Mouse (Mus musculus) granulocyte monocyte progenitor cell, adult 5-6 weeks (primary cell): ENCODE measurements around the gene Pard6b. TPM values are rescaled to one million over a fixed set of nuclear protein-coding genes. Genes with fewer than 3 reads are reported as not detected.

ENCODE experiments used
- ATAC-seq: replicated peaks from 2 replicates; pipeline ENCODE4 v1.8.0; 2016; ENCODE audit warnings: mild to moderate bottlenecking, moderate TSS enrichment, inconsistent platforms; ENCODE audit not compliant: poor library complexity, severe bottlenecking
- total RNA-seq, 2 experiments: library from RNA; stranded (forward) in 1 of 2; stranded (reverse) in 1 of 2; fragments of 200-712, 200-1000 nt in 1 of 2; fragments of >200 nt in 1 of 2; fragmentation: Nextera tagmentation in 1 of 2; gene quantifications; 2 replicates each; pipeline ENCODE4 v1.2.3; 2014 to 2017

Gene Pard6b
- total RNA-seq, 2 experiments from 2014 or later: 0.21 TPM; not detected in 1

DNA sequence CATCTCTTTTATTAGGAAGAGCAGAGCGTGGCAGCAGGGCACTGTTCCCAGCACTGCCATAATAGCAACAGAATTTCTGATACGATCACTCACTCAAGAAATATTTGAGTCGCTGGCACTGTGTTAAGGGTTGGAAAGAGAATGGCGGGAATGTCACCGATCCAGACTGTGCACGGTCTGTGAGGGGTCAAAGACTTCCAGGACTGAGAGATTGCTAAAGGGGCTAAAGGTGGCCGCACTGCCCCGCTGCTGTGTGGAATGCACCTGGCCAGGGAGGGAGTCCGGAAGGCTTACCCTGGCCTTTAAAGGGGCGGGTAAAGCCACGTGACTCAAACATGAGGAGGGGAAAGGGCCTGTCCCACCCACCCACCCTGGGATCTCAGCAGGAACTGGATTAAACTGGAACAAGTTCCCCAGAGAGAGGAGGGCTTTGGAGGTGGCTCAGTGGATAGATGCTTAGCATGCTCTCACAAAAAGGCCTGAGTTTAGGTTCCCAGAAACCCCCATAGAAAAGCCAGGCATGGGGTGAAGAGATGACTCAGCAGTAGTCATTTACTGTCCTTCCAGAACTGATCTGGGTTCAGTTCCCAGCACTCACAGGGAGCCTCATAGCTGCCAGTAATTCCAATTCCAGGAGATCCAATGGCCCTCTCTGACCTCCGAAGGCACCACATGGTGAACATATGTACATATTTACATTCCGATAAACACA is 22.2 kb upstream of the Pard6b start:
- no peak for ATAC-seq

DNA sequence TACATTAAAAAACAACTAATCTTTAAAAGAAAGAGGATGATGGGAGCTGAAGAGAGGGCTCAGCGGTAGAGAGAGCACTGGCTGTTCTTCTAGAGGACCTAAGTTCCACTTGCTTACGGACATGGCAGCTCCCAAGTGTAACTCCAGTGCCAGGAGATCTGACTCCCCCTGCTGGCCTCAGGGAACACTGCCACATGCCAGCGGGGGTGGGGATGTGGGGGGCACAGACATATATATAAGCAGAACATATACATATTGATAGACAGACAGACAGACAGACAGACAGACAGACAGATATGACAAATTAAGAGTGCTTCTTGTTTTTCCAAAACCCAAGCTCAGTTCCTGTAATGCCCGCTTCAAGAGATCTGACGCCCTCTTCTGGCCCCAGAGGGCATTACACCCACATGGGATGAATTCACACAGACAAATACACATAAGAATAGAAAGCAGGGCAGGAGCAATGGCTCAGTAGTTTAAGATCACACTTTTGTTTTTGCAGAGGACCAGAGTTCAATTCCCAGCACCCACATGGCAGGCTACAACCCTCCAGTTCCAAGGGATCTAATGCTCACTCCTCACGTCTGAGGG is 21.5 kb upstream of the Pard6b start:
- ATAC-seq: no peak

DNA sequence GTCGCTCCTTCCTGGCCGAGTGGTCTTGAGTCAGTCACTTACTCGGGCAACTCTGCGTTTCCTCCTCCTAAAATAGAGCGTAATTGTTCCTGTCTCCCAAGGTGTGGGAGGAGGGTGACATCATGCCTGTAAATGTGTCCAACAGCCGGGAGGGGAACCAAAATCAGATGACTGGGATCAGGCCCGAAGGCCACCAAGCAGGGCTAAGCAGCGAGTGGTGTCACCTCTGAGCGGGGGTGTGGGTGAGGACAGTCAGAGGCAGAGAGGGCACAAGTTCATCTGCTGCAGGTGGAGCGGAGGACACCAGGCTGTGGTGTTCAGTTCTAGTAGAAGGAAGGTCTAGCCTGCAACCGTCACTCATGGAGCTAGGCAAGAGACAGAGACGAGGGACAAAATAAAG is 17.1 kb upstream of the Pard6b start:
- no peak for ATAC-seq

DNA sequence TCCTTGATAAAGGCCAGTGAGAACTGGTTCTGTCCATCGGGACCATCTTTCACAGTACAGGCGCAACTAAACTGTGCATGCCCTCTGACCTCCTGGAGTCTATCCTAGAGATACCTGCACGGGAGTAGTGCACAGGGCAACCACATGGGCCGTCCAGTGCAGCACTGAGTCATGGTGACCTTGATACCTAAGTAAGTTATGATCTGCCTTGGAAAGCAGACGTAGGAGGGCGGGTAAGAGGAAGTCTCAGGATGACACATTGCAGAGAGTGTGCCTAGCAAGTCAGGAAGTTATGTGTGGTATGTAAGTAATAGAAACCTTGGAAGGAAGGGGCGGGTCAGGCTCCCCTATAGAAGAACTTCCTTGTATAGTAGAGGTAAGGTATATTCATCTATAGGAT is 15.3 kb upstream of the Pard6b start:
- peak; percentile 84 for ATAC-seq

DNA sequence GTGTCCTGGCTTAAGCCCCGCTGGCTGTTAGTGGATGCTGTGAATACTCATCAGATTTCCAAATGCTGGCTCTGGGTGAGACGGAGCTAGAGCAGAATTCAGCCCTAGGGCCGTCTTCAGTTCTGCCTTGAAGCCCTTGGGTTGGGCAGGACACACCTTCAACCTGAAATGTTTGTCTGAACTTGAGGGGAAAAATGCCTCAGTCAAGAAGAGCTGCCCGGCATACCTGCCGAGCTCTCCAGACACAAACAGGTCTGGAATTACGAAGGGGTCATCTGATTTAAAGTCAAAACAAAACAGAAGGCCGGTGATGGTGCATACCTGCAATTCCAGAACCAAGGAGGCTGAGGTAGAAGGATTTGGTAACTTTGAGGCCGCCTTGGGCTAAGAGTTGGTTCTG is 14.0 kb upstream of the Pard6b start:
- no peak for ATAC-seq

DNA sequence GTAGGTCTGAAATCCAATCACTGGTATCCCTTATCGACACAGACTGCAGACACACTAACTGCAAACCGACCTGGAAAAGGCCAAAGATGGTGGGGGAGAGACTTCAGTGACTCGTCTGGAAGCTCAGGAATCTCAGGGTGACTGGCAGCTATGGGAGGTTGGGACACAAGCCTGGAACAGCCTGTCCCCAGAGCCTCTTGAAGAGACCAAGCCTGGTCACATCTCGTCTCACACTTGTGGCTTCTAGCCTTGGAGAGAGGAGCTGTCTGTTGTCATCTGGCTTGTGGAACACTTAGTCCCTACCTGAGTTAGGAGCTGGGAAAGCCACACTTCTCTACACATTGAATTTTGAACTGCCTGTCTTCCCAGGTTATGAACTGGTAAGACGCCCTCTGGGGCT is 10.4 kb upstream of the Pard6b start:
- ATAC-seq: no peak

DNA sequence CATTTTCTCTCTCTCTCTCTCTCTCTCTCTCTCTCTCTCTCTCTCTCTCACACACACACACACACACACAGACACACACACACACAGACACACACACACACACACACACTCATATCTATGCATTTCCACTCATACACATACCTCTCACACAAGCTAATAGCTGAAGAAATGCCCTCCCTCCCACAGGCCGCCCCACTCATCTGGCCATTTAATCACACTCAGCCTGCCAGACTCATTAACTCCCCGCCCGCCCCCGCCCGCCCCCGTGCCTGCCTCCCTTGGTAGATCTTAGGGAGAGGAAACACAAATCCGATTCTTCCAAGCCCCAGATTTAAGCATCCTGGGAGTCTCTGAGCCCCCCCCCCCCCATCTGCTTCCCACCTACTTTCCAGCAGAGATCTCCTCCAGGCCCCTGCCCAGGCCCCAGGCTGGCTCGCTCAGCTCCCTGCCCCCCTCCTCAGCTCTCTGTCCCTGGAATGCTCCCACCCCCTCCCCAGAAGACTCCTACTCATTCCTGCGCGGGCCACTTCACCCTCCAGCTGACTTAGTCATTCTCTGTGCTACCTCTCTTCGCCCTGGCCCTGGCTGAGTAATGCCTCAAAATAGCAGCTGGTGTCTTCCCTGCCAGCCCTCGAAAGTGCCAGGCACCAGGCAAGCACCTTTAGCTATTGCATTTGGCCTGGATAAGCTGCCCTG is 8.2 kb upstream of the Pard6b start:
- no peak for ATAC-seq

DNA sequence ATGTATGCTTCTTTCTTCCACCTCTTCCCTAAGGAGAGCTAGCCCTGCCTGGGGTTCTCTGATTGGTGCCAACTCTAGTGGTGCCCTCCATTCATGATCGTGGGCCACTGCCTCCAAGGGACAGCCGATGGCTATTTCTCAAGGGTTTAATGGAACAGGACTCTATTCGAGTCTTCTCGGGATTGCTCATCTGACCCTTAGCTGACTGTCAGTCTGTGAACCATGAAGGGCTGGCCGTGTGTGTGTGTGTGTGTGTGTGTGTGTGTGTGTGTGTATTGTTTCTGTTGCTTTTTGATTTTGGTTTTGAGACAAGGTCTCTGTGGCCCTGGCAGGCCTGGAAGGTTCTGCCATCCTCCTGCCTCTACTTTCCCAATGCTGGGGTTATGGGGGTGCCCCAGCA is 7.1 kb upstream of the Pard6b start:
- ATAC-seq: no peak

DNA sequence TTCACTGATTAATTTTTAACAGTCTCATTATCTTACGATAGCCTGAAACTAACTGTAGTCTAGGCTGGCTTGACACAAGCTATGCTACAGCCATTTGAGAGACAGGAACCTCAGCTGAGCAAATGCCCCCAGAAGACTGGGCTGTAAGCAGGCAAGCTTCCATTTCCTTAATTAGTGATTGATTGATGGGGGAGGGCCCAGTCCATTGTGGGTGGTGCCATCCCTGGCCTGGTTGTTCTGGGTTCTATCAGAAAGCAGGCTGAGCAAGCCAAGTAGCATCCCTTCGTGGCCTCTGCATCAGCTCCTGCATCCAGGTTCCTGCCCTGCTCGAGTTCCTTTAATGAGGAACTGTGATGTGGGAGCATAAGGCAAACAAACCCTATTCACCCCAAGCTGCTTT is 6.3 kb upstream of the Pard6b start:
- no peak for ATAC-seq

DNA sequence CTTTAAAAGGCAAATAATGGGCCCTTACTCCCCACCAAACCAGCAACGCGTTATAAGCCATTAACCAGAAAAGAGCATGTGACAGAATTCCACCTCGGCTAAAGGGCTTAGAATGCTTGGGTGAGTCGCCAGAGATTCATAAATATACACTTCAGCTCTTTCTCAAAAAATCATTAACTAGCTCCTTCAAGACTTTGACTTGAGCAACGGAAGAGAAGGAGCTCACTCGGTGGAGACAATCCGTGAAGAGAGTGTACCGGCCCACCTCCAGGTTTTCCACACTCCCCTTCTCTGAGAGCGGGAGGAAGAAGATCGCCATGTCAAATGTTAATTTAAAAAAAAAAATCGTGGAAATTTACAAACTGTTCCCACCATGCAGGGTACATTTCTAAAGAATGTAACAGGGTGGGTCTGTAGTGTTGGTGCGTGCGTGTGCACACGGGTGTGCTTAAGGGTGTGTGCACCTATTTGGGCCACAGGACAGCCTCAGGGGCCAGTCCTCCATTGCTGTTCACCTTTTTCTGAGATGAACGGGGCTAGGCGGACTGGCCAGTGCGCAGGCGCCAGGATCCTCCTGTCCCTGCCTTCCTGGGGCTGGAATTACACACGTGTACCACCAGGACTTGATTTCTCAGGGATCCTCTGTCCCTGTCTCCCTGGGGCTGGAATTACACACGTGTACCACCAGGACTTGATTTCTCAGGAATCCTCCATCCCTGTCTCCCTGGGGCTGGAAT is 3.8 kb upstream of the Pard6b start:
- no peak for ATAC-seq

DNA sequence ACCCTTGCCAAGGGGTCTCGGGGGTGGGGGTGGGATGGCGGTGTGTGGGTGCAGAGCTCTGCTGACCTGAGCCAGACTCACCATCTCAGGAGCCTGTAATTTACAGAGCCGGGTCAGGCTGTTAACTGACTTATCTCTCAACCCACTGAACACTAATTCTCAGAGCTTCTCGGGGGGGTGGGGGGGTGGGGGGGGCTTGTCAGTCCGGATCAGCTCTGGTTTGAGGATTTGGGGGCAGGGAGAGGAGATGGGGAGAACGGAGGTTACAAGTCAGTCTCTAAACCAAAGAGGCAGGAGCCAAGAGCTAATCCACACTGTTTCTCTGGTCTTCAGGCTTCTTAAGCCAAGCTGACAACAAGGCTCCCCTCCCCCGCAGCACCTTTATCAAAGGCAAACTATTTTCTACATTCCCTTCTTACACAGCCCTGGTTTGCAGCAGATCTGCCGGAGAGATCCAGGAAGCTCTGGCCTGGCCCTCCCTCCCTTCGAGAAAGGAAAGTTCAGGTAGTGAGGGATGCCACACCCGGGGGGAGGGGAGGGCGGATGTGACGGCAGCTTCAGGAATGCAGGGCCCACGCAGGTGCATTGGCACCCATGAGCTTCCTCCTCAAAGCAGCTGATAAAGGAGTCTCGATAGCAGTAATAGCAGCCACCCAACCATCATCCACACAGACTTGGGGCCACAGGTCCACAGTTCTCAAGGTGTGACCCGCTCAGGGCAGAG is 2.5 kb upstream of the Pard6b start:
- ATAC-seq: no peak

DNA sequence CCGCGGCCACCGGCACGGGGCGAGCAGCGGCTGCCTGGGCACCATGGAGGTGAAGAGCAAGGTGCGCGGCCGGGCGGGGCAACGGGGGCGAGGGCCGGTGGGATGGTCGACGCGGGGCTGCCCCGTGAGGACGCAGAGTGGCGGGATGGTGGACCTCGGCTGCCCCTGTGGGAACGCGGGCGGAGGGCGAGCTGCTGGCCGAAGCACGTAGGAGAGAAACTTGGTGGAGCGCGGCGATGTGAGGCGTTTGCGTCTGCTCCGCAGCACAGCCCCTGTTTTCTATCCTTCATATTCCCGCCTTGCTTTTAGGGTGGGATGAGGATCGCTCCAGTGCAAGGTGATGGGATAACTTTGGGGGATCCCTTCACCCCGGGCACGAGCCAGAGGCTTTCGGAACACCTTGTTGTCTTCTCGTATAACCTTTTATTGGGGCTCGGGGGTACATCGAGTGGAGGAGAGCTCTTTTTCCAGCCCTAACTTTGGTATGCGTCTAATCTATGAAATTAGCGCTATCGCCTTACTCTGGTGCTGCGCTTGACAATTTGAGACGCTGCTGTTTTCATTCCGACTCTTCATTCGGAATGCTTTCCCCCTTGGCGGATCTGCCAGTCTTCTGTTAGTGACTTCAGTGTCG is 612 bp downstream of the Pard6b start:
- no peak for ATAC-seq

DNA sequence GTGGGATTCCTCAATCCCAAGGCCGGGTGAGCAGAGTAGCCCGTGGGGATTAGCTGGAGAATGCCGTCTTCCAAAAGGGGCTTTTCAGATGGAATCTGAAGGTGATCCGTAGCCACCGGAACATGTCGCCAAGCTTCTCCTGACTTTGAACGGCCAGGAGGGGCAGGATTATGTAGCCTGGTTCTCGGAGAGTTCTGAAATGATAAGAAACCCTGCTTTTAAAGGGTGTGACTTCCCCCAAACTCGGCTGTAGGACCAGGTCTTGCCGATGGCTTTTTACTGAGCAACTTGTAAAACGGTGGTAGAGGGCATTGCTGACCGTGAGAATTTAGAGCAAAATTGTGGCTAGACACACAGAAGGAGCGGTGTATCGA is 1.1 kb downstream of the Pard6b start:
- ATAC-seq: no peak

DNA sequence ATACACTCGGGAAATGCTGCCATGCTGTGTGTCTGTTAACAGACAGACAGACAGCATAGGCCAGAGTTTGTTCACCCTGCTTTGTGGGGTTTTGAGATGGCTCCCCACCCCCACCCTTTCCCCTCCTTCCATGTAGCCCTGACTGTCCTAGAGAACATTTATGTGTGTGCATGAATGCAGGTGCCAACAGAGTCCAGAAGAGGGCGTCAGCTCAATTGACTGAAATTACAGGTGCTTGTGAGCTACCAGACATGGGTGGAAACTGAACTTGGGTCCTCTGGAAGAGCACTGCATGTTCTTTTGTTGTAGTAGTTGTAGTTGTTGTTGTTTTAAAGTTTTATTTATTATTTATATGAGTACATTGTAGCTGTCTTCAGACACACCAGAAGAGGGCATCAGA is 2.8 kb downstream of the Pard6b start:
- no peak for ATAC-seq

DNA sequence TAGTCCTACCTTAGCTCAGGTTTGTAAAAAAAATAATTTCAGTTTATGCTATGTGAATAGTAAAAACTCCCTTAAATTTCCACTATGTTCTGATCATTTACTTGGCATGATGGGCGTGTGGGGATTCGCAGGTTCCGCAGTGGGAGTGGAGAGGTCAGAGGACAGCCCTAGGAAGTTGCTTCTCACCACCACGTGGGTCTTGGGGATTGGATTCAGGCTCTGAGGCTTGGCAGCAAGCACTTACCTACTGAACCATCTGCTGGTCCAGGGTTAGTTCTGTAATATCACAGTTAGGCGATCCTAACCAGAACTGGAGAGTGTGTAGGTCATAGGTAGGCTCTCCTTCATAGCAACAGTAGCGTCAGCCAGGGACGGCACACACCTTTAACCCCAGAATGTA is 3.4 kb downstream of the Pard6b start:
- ATAC-seq: no peak

DNA sequence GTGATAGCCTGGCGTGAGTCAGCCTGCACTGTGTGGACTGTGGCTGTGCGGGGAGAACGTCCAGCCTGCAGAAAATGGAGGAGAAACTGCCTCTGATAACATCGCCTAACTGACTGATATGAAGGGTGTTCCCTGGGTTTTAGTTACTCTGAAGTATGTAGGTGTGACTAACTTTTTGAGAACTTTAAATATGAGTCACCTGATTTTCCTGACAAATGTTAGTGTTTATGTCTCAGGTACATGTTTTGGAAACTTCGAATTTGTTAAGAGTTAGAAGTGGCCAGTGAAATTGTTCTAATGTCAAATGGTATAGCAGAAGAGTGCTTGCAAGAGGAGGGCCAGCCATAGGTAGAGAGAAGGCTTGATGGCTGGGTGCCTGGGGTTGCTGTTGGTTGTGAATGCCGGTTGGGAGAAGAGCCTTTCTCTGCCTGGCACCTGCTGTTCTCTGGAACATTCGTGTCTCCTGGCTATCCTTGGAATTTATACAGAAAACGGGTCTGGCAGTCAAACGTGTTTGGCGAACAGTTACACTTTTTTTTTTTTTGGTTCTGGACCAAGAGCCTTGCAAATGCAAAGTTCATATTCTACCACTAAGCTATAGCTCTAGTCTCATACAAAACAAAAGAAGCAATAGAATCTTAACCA is 4.9 kb downstream of the Pard6b start:
- no peak for ATAC-seq

DNA sequence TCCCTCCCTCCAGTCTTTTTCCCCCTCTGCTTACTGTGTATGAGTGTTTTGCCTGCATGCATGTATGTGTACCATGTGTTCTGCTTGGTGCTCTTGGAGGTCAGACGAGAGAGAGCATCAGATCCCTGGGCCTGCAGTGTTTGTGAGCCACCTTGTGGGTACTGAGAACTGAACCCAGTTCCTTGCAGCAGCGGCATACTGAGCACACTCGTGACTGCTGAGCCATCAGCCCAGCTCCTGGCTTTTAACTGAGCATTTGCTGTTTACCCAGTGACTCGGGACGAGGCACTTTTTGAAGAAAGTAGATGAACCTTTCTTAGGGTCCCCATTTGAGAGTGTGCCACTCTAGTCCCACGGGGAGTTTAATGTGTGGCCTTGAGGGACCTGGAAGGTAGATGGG is 5.5 kb downstream of the Pard6b start:
- ATAC-seq: no peak

DNA sequence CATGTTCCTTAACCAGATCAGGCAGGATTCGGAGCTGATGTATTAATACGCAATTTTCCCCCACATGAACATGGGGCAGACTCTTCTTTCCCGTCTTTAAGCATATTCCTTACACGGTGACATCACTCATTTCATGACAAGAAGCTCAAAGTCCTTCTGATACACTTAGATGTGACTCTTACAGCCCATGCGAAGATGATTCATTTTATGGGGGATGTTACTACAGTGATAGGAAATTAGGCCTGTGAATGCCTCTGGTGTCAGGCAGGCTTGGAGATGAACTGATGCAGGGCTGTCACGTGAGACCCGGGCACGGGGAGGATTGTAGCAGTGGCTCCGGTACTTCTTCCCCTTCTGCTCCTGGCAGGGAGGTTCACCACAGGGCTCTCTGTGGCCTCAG is 6.0 kb downstream of the Pard6b start:
- no peak for ATAC-seq

DNA sequence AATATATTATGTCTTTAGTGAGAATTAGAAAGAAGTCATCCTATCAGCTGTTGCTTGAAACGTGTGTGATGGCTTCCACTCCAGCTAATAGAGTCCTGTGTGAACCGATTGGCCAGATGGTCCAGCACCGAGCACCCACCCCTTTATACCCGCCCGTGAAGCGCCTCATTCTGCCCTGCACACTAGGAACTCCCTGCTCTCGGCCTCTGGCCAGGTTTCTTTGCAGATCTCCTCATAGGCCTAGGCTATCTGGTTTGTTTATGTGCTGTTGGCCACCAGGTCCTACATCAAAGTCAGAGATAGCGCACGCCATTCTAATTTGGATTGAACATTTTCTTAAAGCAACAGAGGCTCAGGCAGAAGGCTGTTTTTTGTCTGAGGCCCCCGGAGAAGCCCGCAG is 10.8 kb downstream of the Pard6b start:
- no peak for ATAC-seq

DNA sequence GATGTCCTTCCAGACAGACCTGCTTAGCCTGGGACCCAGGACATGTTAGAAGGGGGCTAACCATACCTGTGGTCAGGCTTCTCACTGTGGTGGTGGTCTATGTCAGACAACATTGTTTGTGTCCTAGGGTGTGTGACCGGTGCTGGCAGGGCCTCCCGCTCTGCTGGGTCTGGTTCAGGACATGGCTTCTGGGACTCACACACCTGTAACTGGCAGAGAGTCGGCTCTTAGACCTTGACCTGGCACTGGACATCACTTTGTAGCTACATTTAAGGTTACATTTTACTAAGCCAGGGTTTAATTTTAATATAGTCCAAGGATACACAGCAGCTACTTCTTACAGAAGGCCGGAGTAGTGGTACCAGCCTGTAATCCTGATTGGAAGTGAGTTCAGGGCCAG is 12.3 kb downstream of the Pard6b start:
- ATAC-seq: no peak
